Mouse (Mus musculus) liver, embryonic 14.5 days (tissue): ENCODE measurements around the gene Erlin1.

ENCODE experiments used
- CTCF ChIP-seq: IDR thresholded peaks from 2 replicates; pipeline ENCODE4 v1.5.1; 2016; ENCODE audit warnings: antibody characterized with exemption, low read depth, control low read depth
- EP300 ChIP-seq: IDR thresholded peaks from 2 replicates; pipeline ENCODE4 v1.6.1; 2016; ENCODE audit warnings: antibody characterized with exemption, low read depth

GRCm38 (mm10) chr19:43998802-43999527, 70.6 kb downstream of the Erlin1 start:
- TF ChIP-seq CTCF, result no peak
- TF ChIP-seq EP300, result no peak
